Mouse (Mus musculus) cerebellum, adult 2 months (tissue): ENCODE measurements around the gene Fam241b. TPM values are rescaled to one million over a fixed set of nuclear protein-coding genes. Genes with fewer than 3 reads are reported as not detected.
A peak's percentile ranks its signal among the peaks of the same experiment; 100 is the strongest.

ENCODE experiments used
- DNase-seq, 2 experiments: peaks; one replicate each; pipeline ENCODE4 v3.0.0; 2021
- H3K27ac ChIP-seq: fragments of 200-500 bp; 2 replicates; pipeline ENCODE4 v1.5.1; 2012; ENCODE audit warnings: low read length, control low read depth, inconsistent platforms; ENCODE audit not compliant: insufficient read depth
- H3K27me3 ChIP-seq: fragments of 200-500 bp; 2 replicates; pipeline ENCODE4 v1.6.1; 2012; ENCODE audit warnings: inconsistent platforms, mild to moderate bottlenecking, low read length, moderate library complexity; ENCODE audit not compliant: control insufficient read depth, insufficient read depth
- H3K4me1 ChIP-seq: fragments of 200-500 bp; 2 replicates; pipeline ENCODE4 v1.6.1; 2011; ENCODE audit warnings: low read length; ENCODE audit not compliant: control insufficient read depth, insufficient read depth
- H3K4me3 ChIP-seq: fragments of 200-500 bp; replicated peaks from 2 replicates; pipeline ENCODE3; 2011; ENCODE audit warnings: mild to moderate bottlenecking, low read depth, low read length, control low read depth; ENCODE audit not compliant: insufficient read depth
- CTCF ChIP-seq: fragments of 200-500 bp; IDR thresholded peaks from 2 replicates; pipeline ENCODE4 v1.5.1; 2011; ENCODE audit warnings: low read depth, mild to moderate bottlenecking, control low read depth, low read length, moderate library complexity, borderline replicate concordance; ENCODE audit not compliant: insufficient read depth
- POLR2A ChIP-seq: fragments of 200-500 bp; IDR thresholded peaks from 2 replicates; pipeline ENCODE4 v1.6.1; 2011; ENCODE audit warnings: low read length, control low read depth, borderline replicate concordance; ENCODE audit not compliant: insufficient read depth
- WGBS: fragments of 180-500 bp; shearing (Covaris S2); methylation state at CpG from one replicate; pipeline ENCODE4 v1.1.7; 2018; 5-methylcytosine and 5-hydroxymethylcytosine counted together
- polyA plus RNA-seq: library from polyadenylated mRNA; depleted of rRNA; stranded (reverse); fragments of >200 nt; gene quantifications from 2 replicates; pipeline ENCODE4 v1.2.3, GENCODE M21; 2012

Fam241b gene
- polyA plus RNA-seq, 1 experiment = 71.8 TPM

DNA sequence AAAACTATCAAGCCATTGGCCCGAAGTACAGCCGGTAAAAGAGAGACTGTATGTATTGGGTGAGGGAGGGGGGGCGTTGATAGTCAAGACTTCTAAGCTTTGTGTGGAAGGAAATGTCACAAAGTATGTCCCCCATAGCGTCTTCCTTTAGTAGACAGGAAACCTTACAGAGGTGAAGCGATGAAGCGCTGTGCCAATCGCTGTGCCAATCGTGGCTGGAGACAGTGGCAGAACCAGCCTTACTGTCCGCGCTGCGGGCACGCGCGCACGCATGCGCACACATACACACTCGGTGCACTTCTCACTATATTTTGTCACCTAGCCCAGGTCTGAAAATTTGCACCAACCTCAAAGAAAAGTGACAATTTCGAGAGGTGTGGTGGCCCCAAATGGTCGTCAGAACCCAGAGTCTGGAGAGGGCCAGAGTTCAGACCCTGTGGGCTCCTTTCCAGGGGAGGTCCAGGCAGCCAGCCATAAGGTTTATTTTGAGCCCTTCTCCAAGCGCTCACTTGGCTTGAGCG lies 15.9 kb downstream of the Fam241b start:
- TF ChIP-seq CTCF (no peak), POLR2A (no peak)
- no peaks in the 10 kb centered on the region for H3K4me1 ChIP-seq
- 27% methylated on average over 21 of the region's 21 CpGs for WGBS
- H3K27ac ChIP-seq = no peak overlapping the region
- no peaks in the 10 kb centered on the region; the same call in 1 of the 2 replicates for H3K27me3 ChIP-seq
- no peak overlapping the region for H3K4me3 ChIP-seq
- no peak for DNase-seq

- WGBS = 45% methylated on average over 6 of the region's 6 CpGs
- H3K27ac ChIP-seq = no peak overlapping the region
- TF ChIP-seq CTCF = peak; percentile 52
- TF ChIP-seq POLR2A = no peak
Observed at GRCm38 (mm10) chr10:62127137-62127536, 16.6 kb downstream of the Fam241b start.

DNA sequence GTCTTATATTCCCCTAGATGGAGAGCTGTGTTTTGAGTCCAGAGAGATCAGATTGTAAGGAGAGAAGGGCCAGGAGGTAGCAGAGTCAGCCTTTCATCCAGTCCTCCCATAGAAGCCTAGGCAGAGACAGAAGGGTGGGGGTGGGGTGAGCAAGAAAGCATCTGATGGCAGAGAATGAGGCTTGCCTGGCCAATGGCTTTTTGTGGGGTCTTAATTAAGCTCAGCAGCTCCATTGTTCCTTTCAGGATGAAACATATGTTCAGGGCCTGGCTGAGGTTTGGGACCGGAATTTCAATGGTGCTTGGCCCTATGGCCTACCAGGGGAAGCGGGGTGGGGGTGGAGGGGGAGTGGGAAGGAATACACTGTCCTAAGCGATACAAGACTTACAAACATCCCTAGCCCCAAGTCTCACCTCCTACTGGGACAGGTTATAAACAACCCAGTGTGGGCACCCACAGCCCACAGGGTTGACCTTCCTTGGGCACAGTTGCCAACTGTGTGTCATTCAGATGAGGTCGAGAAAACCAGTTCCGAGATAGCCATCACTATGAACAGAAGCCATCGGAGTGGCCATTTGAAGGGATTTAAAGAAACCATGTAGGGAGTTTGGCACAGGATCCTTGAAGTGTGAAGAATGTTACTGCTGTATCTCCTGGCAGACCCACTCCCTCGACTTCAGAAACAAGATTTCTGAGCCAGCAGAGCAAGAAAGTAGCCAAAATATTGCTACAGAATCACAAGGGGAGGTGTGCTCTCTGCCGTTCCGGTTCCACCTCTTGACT lies 29.7 kb downstream of the Fam241b start:
- no peaks in the 10 kb centered on the region for H3K27me3 ChIP-seq
- H3K4me1 ChIP-seq = peaks cover 7% of the 10 kb centered on the region
- DNase-seq = no peak
- H3K27ac ChIP-seq = no peak overlapping the region
- 37% methylated on average over 9 of the region's 9 CpGs for WGBS
- TF ChIP-seq CTCF (no peak), POLR2A (no peak)
- no peak overlapping the region for H3K4me3 ChIP-seq

More at GRCm38 (mm10) chr10:62127137-62127536, 16.6 kb downstream of the Fam241b start:
- Histone ChIP-seq H3K27me3 (no peaks in the 10 kb centered on the region; the same call in 1 of the 2 replicates), H3K4me1 (no peaks in the 10 kb centered on the region), H3K4me3 (no peak overlapping the region)
- no peak for DNase-seq

DNA sequence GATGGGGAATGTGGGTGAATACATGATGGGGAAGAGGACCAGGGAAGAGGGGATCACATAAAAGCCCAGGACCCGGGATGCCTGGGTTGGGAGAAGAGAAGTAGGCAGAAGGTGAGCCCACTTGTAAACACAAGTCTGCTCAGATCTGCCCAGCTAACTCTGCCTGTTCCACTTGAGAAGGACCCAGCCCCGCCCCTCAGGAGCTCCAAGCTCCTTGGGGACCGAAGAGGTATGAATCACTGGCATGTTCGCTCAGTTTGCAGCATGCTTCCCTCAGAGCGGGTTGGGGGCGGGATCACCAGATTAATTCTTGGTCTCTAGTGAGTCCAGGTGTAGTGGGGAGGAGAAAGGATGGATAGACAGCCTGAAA lies 32.5 kb downstream of the Fam241b start:
- Histone ChIP-seq H3K27me3 (no peaks in the 10 kb centered on the region), H3K4me1 (peaks cover 12% of the 10 kb centered on the region), H3K4me3 (peak overlapping the region; percentile 96), H3K27ac (peak overlapping the region; percentile 99)
- 20% methylated on average over 6 of the region's 6 CpGs for WGBS
- DNase-seq = peak in 1 of 2 experiments; percentile 62
- TF ChIP-seq POLR2A = no peak
- TF ChIP-seq CTCF = no peak

DNA sequence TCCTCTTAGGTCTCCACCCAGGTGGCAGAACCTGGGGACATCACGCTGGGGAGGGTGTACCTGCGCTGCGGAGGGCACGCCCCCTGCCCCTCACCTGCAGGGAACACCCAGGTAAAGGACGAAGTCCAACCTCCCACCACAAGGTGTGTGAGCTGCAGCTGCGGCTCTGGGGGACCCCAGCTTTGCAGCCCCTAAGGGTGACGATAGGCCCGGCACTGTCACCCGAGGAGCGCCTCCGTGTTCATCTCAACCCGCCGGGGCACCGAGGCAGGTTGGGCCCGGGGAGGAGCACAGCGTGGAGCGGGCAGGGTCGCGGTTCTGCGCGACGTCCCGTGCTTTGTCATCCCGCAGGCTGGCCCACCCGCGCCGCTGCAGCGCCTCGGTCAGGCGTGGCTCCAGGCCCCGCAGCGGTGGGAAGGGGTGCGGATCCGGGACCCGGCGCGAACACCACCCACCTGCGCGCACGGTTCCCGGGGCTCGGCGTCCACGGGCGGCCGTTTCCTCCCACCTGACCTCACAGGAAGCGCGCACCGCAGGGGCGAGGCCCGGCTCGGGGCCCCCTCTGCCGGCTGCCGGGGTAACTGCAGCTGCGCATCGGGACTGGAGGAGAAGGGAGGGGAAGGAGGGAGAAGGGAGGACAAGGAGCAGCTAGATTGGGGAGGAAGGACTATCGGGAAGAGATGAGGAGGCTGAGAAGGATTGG lies 33.1 kb downstream of the Fam241b start:
- WGBS = under 1% methylated on average over 57 of the region's 57 CpGs
- TF ChIP-seq POLR2A (peak; percentile 70), CTCF (peak; percentile 60)

DNA sequence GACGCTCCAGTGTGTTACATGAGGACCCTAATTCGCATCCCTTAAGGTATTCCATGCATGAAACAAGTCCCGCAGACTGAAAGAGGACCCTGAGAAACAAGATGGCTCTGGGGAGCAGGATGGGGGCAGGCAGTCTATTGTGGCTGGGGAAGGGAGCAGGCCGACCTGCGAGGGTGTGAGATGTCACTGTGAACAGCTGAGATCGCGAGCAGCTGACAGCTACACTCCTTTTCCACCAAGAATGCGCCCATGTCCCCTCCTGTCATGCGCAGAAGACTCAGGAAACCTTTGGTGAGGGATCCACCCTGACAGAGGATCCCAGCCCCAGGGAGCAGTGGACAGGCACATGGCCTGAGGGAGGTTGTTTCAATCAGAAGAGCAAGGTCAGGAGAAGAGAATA lies 36.7 kb downstream of the Fam241b start:
- 65% methylated on average over 9 of the region's 9 CpGs for WGBS
- H3K4me1 ChIP-seq = peaks cover 20% of the 10 kb centered on the region
- no peak for DNase-seq
- no peak overlapping the region for H3K4me3 ChIP-seq
- H3K27me3 ChIP-seq = no peaks in the 10 kb centered on the region
- H3K27ac ChIP-seq = no peak overlapping the region
- TF ChIP-seq POLR2A (no peak), CTCF (no peak)

More for the DNA sequence above, 33.1 kb downstream of the Fam241b start:
- Histone ChIP-seq H3K4me3 (peak overlapping the region; percentile 96), H3K27ac (peak overlapping the region; percentile 99), H3K4me1 (peaks cover 12% of the 10 kb centered on the region), H3K27me3 (no peaks in the 10 kb centered on the region)
- DNase-seq = peak; percentile 92 to 97

DNA sequence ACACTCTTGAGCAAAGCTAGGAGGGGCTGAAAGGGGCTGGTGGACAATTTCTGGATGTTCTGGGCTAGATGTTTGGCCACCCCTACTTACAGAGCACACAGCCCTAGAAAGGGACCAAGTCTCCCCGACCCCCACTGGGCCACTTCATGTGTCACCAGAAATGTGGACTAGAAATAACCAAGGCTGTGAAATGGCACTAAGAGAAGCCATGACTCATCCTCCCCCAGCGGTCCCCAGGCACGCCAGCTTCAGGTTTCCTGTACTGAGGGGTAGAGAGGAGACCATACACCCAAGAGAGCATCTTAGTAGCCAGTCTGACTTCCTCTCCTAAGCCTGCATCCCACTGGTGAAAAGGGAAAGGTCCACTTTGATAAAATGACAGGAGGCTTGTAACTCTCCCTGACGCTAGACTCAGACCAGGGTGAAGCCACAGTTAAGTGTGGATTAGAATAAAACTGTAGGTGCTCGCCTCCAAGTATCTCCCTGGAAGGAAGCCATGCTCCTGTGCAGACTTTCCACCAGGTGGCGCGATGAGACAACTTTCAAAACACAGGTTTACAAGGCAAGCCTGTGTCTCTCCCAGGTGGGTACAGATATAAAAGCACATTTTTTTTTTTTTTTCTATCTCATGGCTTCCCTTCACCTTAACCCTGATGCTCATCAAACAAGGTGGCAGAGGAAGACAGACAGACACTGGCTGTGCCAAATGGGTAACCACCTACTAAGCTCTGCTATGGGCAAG lies 38.7 kb downstream of the Fam241b start:
- Histone ChIP-seq H3K4me1 (peaks cover 22% of the 10 kb centered on the region), H3K27me3 (no peaks in the 10 kb centered on the region), H3K27ac (no peak overlapping the region; the same call in 1 of the 2 replicates), H3K4me3 (no peak overlapping the region)
- peak; percentile 77 to 80 for DNase-seq
- TF ChIP-seq CTCF = peak; percentile 90
- no peak for TF ChIP-seq POLR2A
- 16% methylated on average over 7 of the region's 7 CpGs for whole genome bisulfite sequencing
